Mouse (Mus musculus): Measurements from ENCODE around the gene Olfml1.

The Olfml1 gene

DNA sequence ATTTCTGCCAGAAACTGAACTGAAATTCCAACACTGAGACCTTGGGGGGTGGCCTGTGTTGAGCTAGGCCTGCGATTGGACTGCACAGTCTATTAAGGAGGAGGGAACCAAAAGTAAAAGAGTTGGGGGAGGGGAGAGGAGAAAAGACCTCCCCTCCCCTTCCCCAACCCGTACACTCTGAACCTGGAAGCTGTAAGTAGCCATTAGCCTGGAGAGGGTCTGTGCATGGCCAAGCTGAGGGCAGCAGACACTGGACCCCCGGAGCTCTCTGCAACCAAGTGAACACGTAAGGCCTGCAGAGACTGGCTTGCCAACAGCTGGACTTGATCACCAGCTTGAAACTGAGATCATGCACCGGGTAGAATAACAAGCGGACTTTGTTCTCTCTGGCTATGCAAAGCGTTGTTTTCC lies at the start of gene Olfml1:
Gene Olfml1 (plus strand): TSS at position 186 of the 411 bp plus-strand sequence.
- DNase-seq (ENCODE audit: extremely low spot score, low spot score), result peak; percentile 48

DNA sequence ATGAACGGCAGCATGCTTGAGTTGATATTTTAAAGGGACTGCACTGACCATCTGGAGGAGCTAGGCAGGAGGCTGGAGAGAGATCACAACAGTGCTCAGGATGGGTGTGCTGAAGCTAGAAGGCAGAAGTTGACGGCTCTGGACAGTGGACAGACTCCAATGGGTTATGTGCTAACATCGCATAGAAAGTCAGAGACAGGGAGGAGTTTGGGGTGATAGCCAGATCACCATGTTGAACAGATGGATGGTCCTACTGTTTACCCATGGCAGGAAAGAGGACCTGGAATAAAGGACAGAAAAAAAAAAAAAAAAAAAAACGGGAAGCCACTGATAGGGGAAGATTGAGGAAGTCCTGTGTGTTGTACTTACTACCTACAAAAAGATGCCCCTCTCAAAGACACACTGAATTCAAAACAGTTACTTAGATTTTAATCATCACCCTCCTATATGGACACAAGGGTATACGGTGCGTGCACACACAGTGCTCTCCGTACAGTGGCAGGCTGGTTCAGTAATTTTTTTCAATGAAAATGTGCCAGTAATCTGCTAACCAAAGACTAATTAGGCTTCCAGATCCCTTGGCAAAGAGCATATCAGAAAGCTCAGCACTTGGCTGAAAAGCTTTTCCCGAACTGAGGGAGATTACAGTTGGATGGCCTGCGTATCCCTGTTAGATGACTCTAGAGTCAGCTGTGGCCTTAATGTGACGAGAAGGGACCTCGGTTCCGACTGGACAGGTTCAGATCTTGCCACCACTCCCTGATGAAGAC lies 47.8 kb upstream of the Olfml1 start:
- DNase-seq (ENCODE audit: extremely low spot score, low spot score), result no peak

- no peak for DNase-seq (ENCODE audit: extremely low spot score, low spot score)
Observed at GRCm38 (mm10) chr7:107521411-107521810, 45.8 kb upstream of the Olfml1 start.

DNA sequence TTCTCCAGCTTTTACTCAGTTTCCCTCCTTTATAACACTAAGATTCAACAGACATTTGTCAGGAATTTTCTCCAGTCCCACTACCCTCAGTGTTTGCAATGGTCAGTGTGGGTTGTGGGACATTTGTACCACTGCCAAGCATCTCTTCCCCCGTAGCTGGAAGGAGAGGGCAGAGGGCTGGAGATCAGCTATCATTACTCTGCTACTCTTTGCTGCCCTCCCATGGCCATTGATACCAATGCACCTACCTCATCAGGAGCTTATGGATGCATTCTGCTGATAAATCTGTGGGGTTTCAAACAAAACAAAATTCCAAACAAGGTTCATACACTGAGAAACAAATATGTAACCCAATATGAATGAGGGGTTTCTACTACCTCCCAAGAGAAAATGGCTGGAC lies 40.9 kb upstream of the Olfml1 start:
- peak; percentile 36 for DNase-seq (ENCODE audit: extremely low spot score, low spot score)

GRCm38 (mm10) chr7:107528169-107528772 lies 39.0 kb upstream of the Olfml1 start:
- no peak for DNase-seq (ENCODE audit: extremely low spot score, low spot score)

- DNase-seq (ENCODE audit: extremely low spot score, low spot score), result no peak
Observed at GRCm38 (mm10) chr7:107529364-107529763, 37.9 kb upstream of the Olfml1 start.

DNA sequence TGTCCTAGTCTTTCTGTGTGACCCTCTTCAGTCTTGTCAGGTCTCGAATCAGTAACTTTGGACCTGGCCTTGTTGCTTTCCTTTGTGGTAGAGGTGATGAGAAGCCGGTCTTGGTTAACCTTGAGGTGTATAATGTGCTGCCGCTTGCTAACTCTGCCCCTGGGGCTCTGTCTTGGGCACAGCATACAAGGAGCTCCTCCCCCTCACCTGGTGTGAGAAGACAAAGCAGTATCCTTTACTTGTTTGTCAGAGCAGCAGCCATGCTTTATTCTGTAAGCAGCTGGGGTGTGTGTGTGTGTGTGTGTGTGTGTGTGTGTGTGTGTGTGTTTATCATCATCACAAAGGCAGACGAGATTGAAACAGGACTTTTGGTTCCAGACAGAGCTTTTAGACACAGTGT lies 31.9 kb upstream of the Olfml1 start:
- DNase-seq (ENCODE audit: extremely low spot score, low spot score), result no peak

GRCm38 (mm10) chr7:107536516-107536915 lies 30.7 kb upstream of the Olfml1 start:
- DNase-seq (ENCODE audit: extremely low spot score, low spot score), result no peak

- no peak for DNase-seq (ENCODE audit: extremely low spot score, low spot score)
Observed at GRCm38 (mm10) chr7:107540034-107540433, 27.2 kb upstream of the Olfml1 start.

- no peak for DNase-seq (ENCODE audit: extremely low spot score, low spot score)
Observed at GRCm38 (mm10) chr7:107545011-107545410, 22.2 kb upstream of the Olfml1 start.

DNA sequence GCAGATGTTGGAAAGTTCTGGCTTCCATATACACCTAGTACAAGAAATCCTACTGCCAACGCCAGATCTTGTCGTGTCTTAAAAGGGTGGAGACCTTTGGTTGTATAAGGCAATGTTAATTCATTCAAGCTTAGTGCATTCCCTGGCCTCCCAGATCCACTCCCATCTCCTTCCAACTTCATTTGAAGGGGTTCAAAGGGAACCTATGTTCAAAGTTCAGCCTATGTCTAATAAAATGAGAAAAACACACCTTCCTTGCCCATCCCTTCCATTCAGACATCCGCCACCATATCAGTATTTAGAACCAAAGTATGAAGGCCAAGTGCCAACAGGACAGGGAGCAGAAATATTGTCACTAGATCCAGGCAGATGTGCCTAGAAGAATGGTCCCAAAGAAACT lies 19.4 kb upstream of the Olfml1 start:
- DNase-seq (ENCODE audit: extremely low spot score, low spot score), result no peak

GRCm38 (mm10) chr7:107553461-107553860 lies 13.8 kb upstream of the Olfml1 start:
- no peak for DNase-seq (ENCODE audit: extremely low spot score, low spot score)

- DNase-seq (ENCODE audit: extremely low spot score, low spot score), result no peak
Observed at GRCm38 (mm10) chr7:107555906-107556305, 11.3 kb upstream of the Olfml1 start.

DNA sequence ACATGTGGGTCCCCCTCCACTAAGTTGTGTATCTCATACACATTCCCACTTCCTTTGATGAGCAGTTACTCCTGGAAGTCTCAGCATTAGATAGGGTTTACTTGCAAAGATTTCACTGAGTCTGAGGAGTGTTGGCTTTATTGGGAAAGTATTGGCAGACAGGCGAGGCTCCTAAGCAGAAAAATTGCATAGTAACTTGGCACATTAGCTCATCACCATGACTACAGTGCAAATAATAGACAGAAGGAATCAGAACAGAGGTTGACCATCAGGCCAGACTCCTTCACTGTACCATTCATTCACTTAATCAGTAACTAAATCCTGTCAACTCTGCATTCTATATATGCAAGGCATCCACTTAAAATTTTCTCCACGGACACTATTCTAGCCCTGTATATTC lies 6.6 kb upstream of the Olfml1 start:
- no peak for DNase-seq (ENCODE audit: extremely low spot score, low spot score)

DNA sequence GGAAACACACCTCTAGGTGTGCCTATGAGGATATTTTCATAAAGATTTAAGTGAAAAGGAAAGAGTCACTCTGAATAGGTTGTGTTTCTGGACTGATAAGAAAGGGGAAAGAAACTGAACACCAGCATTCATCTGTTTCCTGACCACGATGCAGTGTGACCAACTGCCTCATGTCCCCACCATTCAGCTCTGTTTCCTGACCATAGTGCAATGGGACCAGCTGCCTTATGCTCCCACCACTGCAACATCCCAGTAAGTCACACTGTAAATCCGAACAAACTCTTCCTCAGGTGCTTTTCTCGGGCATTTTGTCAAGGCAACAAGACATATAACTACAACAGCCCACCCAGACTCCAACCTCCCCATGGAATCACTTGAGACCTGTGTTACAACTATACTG lies 5.7 kb upstream of the Olfml1 start:
- no peak for DNase-seq (ENCODE audit: extremely low spot score, low spot score)

DNA sequence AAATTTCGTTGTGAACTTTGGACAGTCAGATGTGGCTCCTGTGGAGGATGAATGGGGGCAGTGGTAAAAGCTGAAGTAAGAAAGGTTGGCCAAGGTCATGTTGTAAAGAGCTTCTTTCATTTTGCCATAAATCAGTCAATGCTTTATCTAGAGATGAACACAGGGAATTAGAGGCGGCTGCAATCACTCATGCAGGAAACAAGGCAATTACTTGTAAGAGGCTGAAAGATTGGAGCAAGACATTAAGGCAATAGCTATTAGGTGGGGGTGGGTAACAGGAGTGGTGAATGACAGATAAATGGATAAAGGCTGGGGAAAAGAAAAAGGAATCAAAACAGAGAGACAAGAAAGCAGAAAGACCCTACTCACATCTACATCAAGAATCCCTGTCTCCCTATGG lies 3.5 kb upstream of the Olfml1 start:
- DNase-seq (ENCODE audit: extremely low spot score, low spot score), result no peak

GRCm38 (mm10) chr7:107567674-107568073 lies 428 bp downstream of the Olfml1 start:
- no peak for DNase-seq (ENCODE audit: extremely low spot score, low spot score)

DNA sequence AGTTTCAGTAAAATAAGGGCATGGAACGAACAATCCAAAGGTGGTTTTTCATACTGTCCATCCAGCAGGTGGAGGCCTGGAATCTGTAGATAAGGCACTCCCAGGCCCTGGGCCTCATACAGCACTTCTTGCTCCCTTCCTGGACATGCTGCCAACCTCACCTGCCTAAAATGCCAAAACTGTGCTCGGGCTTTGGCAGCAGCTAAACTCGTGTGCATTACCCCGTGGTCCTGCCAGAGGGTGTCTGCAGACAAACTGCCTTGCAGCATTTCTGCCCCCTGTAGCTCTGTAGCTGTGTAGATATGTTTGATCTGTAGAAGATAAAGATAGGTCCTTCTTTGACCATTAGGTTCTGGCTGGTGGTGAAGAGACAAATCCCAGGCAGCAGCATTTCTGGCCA lies 1.7 kb downstream of the Olfml1 start:
- DNase-seq (ENCODE audit: extremely low spot score, low spot score), result no peak

- no peak for DNase-seq (ENCODE audit: extremely low spot score, low spot score)
Observed at GRCm38 (mm10) chr7:107573856-107574255, 6.6 kb downstream of the Olfml1 start.

- no peak for DNase-seq (ENCODE audit: extremely low spot score, low spot score)
Observed at GRCm38 (mm10) chr7:107574276-107574675, 7.0 kb downstream of the Olfml1 start.

- no peak for DNase-seq (ENCODE audit: extremely low spot score, low spot score)
Observed at GRCm38 (mm10) chr7:107592641-107593040, 25.4 kb downstream of the Olfml1 start.

- DNase-seq (ENCODE audit: extremely low spot score, low spot score), result no peak
Observed at GRCm38 (mm10) chr7:107593904-107594303, 26.7 kb downstream of the Olfml1 start.

- DNase-seq (ENCODE audit: extremely low spot score, low spot score), result no peak
Observed at GRCm38 (mm10) chr7:107594325-107594856, 27.1 kb downstream of the Olfml1 start.

Measured in neural tube, embryonic 10.5 days (tissue).